Mouse (Mus musculus): ENCODE measurements at regions not wholly inside any gene's neighbourhood (a gene's known extent, or its start where the extent isn't known, plus 50 kb on each side); places are given as distances from the start of the nearest gene placed in this dataset.

DNA sequence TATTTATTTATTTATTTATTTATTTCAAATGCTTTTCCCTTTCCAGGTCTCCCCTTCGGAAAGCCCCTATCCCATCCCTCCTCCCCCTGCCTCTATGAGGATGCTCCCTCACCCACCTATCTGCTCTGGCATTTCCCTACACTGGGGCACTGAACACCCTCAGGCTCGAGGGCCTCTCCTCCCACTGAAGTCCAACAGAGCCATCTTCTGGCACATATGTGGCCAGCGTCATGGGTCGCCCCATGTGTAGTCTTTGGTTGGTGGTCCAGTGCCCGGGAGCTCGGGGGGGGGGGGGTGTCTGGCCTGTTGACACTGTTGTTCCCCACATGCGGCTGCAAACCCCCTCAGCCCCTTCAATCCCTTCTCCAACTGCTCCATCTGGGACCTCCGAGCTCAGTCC lies 99.6 kb upstream of the Tspan8 start:
- Histone ChIP-seq H3K4me1 (ENCODE audit: control insufficient read depth, insufficient read depth, low read length) (no peaks in the 10 kb centered on the region), H3K9me3 (replicated peaks; ENCODE audit: control insufficient read depth, low read length, poor library complexity, severe bottlenecking) (no peaks in the 10 kb centered on the region), H3K36me3 (ENCODE audit: control insufficient read depth, insufficient read depth, low read length) (no peaks in the 10 kb centered on the region), H3K27me3 (ENCODE audit: control insufficient read depth, insufficient read depth, low read depth, low read length) (no peaks in the 10 kb centered on the region), H3K9ac (ENCODE audit: low read depth, low read length) (no peak overlapping the region), H3K27ac (ENCODE audit: low read length) (no peak overlapping the region), H3K4me2 (ENCODE audit: low read length) (no peak overlapping the region), H3K4me3 (ENCODE audit: low read depth, low read length) (no peak overlapping the region)
- 96% methylated on average over 8 of the region's 8 CpGs for WGBS
- ATAC-seq, result no peak

GRCm38 (mm10) chr10:115722589-115722988 lies 94.0 kb upstream of the Tspan8 start:
- H3K36me3 ChIP-seq (ENCODE audit: control insufficient read depth, insufficient read depth, low read length), result no peaks in the 10 kb centered on the region
- ATAC-seq, result no peak
- no peaks in the 10 kb centered on the region for H3K4me1 ChIP-seq (ENCODE audit: control insufficient read depth, insufficient read depth, low read length)
- no peak overlapping the region for H3K4me3 ChIP-seq (ENCODE audit: low read depth, low read length)
- no peak overlapping the region for H3K4me2 ChIP-seq (ENCODE audit: low read length)
- H3K27ac ChIP-seq (ENCODE audit: low read length), result no peak overlapping the region
- H3K27me3 ChIP-seq (ENCODE audit: control insufficient read depth, insufficient read depth, low read depth, low read length), result no peaks in the 10 kb centered on the region
- WGBS, result 95% methylated on average over 3 of the region's 3 CpGs
- no peaks in the 10 kb centered on the region for H3K9me3 ChIP-seq (replicated peaks; ENCODE audit: control insufficient read depth, low read length, poor library complexity, severe bottlenecking)
- H3K9ac ChIP-seq (ENCODE audit: low read depth, low read length), result no peak overlapping the region

DNA sequence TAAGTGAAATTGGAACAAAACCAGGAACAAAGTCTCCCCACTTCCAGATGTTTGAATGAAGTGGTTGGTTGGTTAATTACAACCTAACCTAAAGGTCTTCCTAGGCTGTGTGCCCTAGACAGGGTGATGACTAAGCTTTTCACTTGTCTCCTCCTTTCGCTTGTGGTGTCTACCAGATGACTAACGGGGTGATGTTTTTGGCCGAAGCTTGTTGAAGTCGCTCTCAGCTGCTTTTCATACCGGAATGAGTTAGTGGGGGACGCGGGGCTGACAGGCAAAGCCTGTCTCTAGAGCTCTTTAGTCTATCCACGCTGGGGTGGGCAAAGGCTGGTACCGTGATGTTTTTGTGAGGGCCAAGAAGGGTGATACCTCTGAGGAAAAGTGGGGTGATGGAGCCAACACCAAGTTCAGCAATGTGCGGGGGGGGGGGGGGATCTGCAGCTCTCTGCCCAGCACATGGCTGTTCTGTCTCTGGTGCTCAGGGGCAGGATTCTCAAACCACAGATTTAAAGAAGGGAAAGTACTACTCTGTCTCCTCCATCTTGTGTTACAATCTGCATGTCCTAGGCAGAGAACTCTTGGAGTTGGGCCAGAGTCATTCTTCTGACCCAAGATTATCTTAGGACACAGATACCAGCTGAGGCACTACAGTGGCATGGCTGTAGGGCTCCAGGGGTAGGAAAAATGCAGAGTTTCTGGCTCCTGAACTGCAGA lies 73.8 kb upstream of the Tspan8 start:
- 95% methylated on average over 10 of the region's 10 CpGs for WGBS
- no peak for ATAC-seq

DNA sequence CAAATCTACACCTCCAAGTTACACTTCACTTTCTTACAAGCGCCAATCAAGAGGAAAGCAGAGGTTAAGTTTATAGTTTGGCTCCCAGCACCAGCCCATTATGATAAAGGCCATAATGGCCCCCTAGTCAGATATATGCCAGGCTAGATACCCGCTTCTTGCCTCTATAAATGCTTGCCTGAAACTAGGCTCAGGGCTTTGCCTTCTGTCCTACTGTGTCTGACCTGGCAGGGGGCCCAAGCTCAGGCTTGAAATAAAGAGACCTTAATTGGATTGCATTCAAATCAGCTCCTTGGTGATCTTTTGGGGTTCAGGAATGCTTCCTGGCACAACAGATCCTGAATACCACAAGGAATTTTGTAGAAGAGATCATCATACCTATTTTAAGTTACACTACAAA lies 66.8 kb upstream of the Tspan8 start:
- no peaks in the 10 kb centered on the region for H3K27me3 ChIP-seq (ENCODE audit: control insufficient read depth, insufficient read depth, low read depth, low read length)
- no peaks in the 10 kb centered on the region for H3K36me3 ChIP-seq (ENCODE audit: control insufficient read depth, insufficient read depth, low read length)
- H3K4me1 ChIP-seq (ENCODE audit: control insufficient read depth, insufficient read depth, low read length), result no peaks in the 10 kb centered on the region
- WGBS, result 57% methylated on average over 2 of the region's 2 CpGs
- H3K9me3 ChIP-seq (replicated peaks; ENCODE audit: control insufficient read depth, low read length, poor library complexity, severe bottlenecking), result no peaks in the 10 kb centered on the region
- no peak overlapping the region for H3K9ac ChIP-seq (ENCODE audit: low read depth, low read length)
- no peak overlapping the region for H3K4me3 ChIP-seq (ENCODE audit: low read depth, low read length)
- H3K4me2 ChIP-seq (ENCODE audit: low read length), result no peak overlapping the region
- ATAC-seq, result no peak
- no peak overlapping the region for H3K27ac ChIP-seq (ENCODE audit: low read length)

More for the DNA sequence above, 73.8 kb upstream of the Tspan8 start:
- Histone ChIP-seq H3K9ac (ENCODE audit: low read depth, low read length) (no peak overlapping the region), H3K27ac (ENCODE audit: low read length) (no peak overlapping the region), H3K27me3 (ENCODE audit: control insufficient read depth, insufficient read depth, low read depth, low read length) (no peaks in the 10 kb centered on the region), H3K4me3 (ENCODE audit: low read depth, low read length) (no peak overlapping the region), H3K4me2 (ENCODE audit: low read length) (no peak overlapping the region), H3K4me1 (ENCODE audit: control insufficient read depth, insufficient read depth, low read length) (no peaks in the 10 kb centered on the region), H3K9me3 (replicated peaks; ENCODE audit: control insufficient read depth, low read length, poor library complexity, severe bottlenecking) (peaks cover 7% of the 10 kb centered on the region; the same call in 1 of the 2 replicates), H3K36me3 (ENCODE audit: control insufficient read depth, insufficient read depth, low read length) (no peaks in the 10 kb centered on the region)

DNA sequence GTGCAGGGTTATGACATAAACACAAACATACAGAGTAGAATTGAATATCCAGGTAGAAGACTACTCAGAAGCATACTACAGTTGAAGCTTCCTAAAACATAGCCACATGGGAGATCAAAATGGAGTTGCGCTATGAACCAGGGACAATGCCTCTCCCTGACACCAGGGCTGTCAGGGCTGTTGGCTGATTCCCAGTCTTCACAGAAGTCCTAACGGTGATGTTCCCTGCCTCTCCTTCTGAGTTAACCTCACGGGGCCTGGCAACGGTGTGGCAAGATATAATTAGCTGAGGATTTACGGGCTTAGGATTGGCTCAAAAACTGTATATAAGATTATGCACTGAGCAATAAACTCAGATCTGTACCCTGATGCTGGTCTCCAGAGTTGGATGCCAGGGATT lies 66.4 kb upstream of the Tspan8 start:
- Histone ChIP-seq H3K27ac (ENCODE audit: low read length) (no peak overlapping the region), H3K4me1 (ENCODE audit: control insufficient read depth, insufficient read depth, low read length) (no peaks in the 10 kb centered on the region), H3K4me2 (ENCODE audit: low read length) (no peak overlapping the region), H3K4me3 (ENCODE audit: low read depth, low read length) (no peak overlapping the region), H3K9ac (ENCODE audit: low read depth, low read length) (no peak overlapping the region), H3K27me3 (ENCODE audit: control insufficient read depth, insufficient read depth, low read depth, low read length) (no peaks in the 10 kb centered on the region), H3K9me3 (replicated peaks; ENCODE audit: control insufficient read depth, low read length, poor library complexity, severe bottlenecking) (no peaks in the 10 kb centered on the region), H3K36me3 (ENCODE audit: control insufficient read depth, insufficient read depth, low read length) (no peaks in the 10 kb centered on the region)
- 68% methylated on average over 5 of the region's 5 CpGs for WGBS
- no peak for ATAC-seq

- Histone ChIP-seq H3K9me3 (replicated peaks; ENCODE audit: control insufficient read depth, low read length, poor library complexity, severe bottlenecking) (no peaks in the 10 kb centered on the region), H3K4me3 (ENCODE audit: low read depth, low read length) (no peak overlapping the region), H3K4me1 (ENCODE audit: control insufficient read depth, insufficient read depth, low read length) (no peaks in the 10 kb centered on the region), H3K4me2 (ENCODE audit: low read length) (no peak overlapping the region), H3K27me3 (ENCODE audit: control insufficient read depth, insufficient read depth, low read depth, low read length) (no peaks in the 10 kb centered on the region), H3K9ac (ENCODE audit: low read depth, low read length) (no peak overlapping the region), H3K27ac (ENCODE audit: low read length) (no peak overlapping the region), H3K36me3 (ENCODE audit: control insufficient read depth, insufficient read depth, low read length) (no peaks in the 10 kb centered on the region)
- WGBS, result 91% methylated on average over 1 of the region's 1 CpGs
- no peak for ATAC-seq
These were observed 58.0 kb upstream of the Tspan8 start for GRCm38 (mm10) chr10:115758667-115759066.

Data from midbrain, embryonic 16.5 days (tissue).